Mouse (Mus musculus) thymus, adult 18-20 months (tissue): ENCODE data around the gene Tjp3.

Source experiments
- DNase-seq, 2 experiments: peaks; one replicate each; pipeline ENCODE4 v3.0.0; 2022; ENCODE audit warnings: mixed read lengths in 2 of 2

Gene Tjp3

DNA sequence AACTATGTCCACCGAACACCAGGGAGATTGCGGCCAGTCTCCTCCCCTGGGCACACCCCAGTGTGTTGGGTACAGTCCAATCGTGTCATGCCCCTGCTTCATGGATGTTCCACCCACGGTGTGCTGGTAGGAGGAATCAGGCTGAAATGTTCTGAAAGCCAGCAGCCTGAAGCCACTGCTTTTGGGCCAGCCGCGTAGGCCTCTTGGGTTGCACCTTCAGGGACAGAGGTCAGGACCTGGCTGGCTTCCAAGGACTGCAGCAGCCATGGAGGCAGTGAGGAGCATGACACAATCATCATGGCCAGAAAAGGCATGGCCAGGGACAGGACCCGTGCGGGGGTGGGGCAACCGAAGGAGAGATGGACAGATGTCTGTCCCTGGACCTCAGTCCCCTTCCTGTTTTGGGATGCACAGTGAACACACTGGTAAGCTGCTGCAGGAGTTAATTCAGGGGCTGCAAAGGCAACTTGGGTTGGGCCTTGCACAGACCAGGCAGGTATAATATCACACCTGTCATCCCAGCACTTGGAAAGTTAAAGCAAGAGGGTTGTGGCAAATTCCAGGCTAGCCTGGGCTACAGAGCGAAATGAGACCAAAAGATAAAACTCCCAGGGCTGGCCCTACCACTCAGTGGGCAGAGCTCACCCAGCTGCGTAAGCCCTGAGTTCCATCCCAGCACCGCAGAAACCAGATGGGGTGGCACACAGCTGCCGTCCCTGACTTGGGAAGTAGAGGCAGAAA, 27.4 kb upstream of the Tjp3 start:
- DNase-seq = no peak

DNA sequence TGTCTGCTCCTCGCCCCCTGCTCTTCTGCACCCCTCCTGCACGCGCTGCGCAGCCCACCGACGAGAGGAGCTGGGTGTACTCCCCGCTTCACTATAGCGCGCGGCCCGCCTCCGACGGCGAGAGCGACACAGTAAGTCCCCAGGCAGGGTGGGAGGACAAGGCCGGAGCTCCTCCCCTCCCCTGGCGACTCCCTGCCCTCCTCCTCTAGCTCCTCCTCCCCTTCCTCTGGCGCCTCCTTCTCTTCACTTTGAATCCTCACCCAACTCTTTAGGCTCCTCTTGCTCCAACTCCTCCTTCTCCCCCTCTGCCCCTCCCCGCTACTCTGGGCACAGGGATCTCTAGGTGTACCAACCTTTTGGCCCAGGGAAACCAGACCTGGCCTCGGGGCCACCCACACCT, 25.9 kb upstream of the Tjp3 start:
- DNase-seq = peak in 1 of 2 experiments; percentile 50

DNA sequence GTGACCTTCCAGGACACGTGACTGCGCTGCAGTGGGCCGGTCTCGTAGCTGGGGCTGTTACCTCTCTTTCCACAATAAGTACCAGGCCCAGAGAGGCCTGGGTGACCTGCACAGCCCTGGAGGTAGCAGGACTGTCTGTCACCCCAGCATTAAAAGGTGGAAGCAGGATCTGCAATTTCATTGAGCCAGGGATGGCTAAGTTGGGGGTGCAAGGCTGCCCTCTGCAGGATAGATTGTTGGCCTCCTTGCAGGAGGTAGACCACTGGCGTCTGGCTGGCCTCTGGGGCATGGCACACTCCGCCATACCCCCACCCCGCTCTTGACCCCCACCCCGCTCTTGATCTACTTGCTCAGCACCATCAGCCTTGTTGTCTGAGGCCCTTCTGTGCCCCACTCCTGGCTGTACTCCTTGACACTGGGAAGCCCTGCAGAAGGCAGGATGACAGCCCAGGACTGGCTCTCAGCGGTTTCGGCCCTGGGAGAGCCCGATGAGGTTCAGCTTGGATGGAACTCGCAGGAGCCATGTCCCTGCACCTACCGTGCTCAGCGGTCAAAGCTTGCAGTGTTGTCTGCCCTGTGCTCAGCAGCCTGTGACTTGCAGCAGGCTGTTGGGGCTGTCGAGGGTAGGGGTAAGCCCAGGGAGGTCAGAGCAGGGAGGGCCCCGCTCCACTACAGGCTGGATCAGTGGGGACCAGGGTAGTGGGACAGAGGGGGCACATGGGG, 25.1 kb upstream of the Tjp3 start:
- DNase-seq = no peak

DNA sequence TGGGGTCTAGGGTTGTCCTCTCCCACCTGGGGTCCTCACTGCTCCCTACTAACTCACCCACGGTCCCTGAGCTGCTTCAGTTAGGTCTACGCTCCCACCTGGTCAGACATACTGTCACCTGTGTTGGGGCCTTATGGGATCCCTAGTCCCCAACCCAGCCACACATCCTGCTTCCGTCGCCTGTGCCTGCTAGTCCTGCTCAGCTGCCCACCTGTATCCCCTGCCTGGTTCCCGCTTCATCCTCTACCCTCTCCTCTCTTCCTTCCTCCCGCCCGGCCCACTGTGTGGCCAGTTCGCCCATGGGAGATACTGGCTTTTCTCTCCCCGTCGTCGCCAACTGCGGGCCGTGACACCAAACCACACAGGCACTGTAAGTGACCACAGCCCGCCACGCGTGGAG, 24.2 kb upstream of the Tjp3 start:
- DNase-seq = no peak

DNA sequence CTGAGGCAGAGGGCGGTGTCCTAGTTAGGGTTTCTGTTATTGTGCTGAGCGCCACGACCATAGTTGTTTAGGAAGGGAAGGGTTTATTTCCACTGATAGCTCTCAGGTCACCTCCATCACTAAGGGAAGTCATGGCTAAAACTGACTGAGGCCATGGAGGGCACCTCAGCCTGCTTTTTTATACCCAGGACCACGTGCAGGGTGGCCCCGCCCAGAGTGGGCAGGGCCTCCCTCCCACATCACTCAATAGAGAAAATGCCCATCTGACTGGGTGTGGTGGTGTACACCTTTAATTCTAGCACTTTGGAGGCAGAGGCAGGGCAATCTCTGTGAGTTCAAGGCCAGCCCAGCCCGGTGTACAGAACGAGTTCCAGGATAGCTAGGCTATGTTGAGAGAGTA, 22.8 kb upstream of the Tjp3 start:
- DNase-seq = no peak

DNA sequence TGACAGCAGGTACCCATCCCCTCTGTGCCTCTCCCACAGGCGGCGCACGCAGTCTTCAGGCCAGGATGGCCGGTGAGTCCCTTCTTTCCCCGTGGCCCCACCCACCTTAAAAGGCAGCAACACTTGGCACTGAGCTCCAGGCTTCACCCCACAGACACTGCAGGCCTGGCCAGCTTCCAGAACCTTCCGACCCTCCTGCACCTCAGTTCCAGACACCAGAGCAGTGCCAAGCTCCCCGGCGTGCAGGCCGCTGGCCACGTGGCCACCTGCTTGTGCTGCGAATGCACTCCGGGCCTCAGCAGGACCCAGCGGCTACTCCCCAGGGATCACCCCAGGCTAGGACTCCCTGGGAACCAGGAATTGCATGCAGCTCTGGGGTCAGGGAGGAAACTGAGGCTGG, 22.2 kb upstream of the Tjp3 start:
- DNase-seq = no peak

DNA sequence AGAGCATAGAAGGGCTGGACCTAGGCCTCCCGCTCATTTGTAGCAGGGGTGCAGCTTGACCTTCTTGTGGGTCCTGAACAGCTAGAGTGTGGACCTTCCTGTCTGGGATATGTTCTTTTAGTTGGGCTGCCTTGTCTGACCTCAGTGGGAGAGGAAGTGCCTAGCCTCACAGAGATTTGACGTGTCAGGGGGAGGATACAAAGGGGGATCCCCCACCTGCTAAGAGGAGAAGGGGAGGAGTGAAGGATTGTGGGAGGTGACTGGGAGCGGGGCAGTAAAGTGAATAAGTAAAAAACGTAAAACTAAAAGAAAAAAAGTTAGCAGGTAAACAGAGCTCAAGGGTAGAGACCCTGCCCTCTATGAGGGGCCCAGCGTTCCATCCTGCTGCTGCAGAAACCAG, 18.2 kb upstream of the Tjp3 start:
- DNase-seq = no peak

DNA sequence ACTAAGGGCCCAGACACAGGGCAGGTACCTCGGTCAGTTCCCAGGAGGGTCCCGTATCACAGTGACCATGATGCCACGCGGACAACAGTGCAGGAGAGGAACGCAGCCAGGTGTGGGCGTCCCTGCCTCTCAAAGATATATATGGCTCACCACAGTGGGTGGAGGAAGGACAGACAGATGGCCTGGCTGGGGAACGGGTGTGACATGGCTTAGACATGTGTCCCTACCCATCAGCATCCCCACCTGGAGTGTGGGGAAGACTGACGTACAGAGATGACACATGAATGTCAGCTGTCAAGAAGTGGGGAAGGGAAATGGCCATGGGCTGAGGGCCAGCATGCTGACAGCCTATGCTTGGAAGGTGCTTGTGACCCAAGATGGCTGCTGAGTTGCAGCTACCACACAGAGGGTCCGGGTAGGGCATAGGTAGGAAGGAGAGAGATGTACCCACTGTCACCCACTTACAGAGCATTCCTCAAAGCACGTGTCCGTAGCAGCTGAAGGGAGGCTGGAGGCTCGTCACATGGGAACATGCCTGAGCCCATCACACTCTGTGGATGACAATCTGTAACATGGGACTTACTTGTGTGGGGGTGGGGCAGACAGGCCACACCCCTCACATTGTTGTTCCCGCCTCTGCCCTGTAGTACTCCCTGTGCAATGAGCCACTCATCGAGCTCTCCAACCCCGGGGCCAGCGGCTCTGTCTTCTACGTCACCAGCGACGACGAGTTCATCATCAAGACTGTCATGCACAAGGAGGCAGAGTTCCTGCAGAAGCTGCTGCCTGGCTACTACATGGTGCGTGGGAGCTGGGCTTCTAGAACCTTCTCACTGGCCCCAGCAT, 15.7 kb upstream of the Tjp3 start:
- DNase-seq = no peak

DNA sequence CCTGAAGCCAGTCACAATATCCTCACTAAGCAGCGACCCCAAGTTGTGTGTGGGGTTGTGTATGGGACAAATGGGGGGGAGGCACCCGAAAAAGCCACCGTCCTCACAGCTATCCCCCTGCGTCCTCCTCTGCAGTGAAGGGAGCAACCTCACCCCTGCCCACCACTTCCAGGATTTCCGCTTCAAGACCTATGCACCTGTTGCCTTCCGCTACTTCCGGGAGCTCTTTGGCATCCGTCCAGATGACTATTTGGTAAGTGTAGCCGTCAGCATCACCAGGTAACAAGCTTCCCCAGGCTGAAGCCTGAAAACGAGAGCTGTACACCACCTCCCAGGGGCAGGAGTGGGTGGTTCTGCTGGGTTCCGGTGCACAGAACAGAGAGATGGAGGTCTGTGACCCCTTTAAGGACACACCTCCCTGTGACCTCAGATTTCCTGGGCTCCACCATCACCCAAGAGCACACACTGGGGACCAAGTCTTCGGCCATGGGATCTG, 14.8 kb upstream of the Tjp3 start:
- no peak for DNase-seq

DNA sequence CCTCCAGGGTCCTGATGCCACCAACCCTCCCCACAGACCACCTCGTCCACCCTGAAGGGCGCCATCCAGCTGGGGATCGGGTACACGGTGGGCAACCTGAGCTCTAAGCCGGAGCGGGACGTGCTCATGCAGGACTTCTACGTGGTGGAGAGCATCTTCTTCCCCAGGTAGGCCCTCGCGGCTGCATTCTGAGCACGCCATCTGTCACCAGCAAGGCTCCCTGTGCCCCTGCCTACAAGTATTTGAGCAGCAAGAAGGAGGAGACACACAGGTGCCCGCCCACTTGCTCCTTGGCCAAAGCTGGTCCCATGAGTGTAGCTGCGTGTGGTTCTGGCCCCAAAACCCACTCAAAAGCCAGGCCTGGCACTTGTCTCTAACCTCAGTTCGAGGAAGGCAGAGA, 14.3 kb upstream of the Tjp3 start:
- no peak for DNase-seq

DNA sequence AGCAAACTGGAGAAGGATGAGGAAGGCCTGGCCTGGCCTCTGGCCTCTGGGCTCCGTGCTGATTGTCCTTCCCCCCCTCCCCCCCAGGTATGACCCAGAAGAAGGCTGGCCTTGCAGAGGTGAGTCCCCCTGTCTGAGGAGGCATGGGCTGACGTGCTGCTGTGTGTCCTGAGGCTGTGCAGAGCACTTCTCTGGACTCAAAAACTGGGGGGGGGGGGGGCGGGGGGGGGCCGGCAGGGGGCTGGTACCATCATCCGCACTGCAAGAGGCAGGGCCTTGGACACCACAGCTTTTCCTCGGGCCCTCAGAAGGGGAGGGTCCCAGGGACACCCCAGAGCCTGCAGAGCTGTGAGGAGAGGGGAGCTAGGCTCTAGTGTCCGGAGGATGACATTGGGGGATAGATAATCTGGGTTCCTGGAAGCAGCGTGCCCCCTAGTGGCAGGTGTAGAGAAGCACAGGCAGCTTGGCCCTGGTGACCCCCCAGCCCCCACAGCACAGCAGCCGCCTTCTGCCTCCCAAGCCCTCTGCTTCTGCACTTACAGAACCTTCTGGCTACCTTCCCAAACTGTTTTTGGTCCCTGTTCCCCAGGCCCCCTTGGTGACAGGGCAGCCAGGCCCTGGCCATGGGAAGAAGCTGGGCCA, 13.3 kb upstream of the Tjp3 start:
- peak; percentile 46 to 60 for DNase-seq

DNA sequence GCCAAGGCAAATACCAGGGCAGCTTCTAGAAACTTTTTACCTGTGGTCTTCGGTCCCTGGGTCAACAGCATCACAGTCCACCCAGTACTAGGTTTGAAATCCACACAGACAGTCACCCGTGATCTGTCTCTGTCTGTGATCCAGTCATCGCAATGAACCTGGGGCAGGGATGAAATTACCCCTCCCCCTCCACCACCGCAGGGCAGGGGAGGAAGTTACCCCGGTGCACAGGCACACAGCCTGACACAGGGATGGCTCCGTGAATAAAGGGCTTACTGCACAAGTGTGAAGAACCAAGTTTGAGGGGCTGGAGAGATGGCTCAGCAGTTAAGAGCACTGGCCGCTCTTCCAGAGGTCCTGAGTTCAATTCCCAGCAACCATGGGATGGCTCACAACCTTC, 12.4 kb upstream of the Tjp3 start:
- peak; percentile 50 to 66 for DNase-seq

DNA sequence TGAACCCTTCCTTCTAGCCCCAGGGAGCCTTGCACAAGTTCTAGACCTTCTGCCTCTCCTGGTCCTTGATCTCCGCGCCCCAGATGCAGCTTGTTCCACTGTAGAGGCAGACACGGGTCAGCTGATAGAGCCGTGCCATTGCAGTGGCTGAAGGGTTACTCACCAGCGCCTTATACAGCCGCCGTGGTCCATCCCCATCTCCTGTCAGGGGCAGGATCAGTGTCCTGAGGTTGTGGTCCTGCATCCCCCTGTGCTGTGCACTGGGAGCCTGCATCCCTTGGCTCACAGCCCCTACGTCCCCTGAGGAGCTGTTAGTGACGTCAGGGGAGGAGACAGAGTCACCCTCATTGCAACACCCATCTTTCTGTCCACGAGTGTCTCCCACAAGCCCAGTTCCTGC, 11.9 kb upstream of the Tjp3 start:
- DNase-seq = no peak

DNA sequence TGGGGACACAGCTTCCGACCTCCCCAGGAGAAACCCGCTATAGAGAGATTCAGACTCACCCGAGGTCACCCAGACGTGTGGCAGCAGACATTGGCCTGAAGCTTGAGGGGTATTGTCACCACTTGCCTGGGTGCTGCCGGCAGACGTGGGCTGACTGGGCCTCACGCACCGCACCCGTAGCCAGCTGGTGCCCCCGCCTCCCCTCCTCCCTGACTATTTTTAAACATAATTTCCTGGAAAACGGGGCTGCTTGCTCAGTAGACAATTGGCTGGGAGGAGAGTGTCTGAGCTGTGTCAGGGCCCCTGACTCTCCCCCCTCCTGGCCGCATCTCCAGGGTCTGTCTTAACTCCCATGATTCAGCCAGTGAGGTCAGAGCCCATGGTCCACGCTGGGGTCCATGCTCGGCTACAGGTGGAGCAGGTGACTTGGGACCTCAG, 11.4 kb upstream of the Tjp3 start:
- DNase-seq = no peak

DNA sequence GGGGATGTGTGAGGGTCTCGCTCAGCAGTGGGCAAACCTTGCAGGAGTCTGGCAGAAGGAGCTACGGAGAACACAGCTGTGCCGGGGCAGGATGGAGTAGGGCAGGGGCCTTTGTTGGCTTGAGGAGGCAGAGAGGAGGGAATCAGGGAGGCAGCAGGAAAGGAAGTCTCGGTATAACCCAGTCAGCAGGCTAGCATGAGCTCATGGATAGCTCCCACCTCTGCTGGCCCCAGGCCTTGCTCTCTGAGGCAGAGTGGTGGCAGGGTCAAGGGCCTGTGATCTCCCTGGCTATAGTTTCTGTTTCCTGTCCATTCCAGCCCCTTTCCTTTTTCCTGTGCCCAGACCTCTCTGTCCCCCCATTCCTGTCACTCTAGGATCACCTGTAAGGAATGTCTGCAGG, 10.9 kb upstream of the Tjp3 start:
- no peak for DNase-seq

DNA sequence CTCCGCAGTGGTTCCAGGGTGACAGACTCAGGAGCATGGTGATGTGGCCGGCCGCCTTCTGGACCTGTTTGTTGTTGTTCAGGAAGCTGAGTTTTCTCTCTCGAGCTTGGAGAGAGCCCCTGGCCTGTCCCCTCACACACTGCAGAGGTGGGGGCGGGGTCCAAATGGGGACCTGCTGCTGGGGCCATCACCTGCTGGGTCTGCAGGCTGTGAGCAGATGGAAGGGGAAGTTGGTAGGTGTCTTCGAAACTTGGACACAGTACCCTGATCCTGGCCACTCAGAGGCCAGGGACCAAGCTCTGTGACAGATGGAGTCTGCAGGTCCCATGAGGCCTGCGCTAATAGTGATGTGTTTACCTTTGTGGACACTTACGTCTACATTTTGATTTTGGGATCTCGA, 9.9 kb upstream of the Tjp3 start:
- no peak for DNase-seq

DNA sequence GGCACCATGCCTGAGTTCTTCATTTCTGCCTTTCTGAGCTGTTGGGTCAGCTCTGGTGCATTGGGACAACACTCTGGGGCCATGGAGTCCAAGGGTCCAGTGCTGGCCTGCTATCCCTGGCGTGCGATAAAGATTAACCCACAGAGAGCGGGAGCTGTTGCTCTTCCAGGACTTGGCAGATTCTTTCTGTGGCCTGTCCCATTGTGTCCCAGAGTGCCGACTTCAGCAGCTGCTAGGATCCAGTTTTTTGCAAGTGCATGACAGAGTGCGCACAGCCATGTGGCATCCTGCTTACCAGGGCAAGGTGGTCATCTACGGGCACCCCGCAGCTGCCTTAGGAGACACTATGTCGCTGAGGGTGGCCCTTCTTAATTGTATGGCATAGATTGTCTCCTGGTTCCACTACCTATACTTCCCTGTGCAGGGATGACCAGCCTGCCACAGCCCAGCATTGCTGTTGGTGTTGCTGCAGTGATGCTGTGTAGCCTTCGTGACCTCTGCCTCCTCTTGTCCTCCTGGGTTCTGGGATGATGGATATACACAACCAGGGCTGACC, 9.0 kb upstream of the Tjp3 start:
- no peak for DNase-seq

DNA sequence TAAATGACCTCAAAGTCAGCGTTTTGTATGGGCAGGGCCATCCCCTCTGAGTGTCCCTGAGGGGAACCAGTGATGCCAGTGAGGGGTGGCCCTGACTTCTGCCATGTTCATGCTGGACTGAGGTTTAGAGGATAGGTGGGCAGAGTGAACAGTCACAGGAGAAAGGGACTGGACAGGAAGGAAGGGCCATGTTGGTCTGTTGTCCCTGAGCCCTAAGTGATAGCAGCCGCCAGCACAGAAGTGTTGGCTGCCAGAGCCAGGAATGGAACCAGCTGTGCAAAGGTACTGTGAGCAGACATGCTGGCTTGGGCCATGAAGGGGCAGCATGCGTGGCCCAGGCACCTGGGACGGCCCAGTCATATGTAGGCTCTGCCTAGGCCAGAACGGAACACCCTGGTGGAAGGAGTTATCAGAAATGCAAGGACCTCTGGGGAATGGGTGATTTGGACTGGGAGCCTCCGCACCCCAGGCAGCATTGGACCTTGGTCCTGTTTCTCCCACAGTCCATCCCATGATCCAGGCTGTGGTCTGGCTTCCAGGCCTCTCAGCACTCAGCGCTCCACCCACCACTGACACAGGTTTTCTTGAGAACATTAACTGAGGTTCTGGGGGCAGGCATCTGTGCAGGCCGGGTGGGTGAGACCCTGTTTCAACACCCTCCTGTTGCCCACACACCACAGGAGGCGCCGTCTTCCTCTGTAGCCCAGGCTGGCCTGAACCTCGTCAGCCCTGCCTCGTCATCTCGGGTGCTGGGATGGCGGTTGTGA, 8.4 kb upstream of the Tjp3 start:
- DNase-seq = no peak

DNA sequence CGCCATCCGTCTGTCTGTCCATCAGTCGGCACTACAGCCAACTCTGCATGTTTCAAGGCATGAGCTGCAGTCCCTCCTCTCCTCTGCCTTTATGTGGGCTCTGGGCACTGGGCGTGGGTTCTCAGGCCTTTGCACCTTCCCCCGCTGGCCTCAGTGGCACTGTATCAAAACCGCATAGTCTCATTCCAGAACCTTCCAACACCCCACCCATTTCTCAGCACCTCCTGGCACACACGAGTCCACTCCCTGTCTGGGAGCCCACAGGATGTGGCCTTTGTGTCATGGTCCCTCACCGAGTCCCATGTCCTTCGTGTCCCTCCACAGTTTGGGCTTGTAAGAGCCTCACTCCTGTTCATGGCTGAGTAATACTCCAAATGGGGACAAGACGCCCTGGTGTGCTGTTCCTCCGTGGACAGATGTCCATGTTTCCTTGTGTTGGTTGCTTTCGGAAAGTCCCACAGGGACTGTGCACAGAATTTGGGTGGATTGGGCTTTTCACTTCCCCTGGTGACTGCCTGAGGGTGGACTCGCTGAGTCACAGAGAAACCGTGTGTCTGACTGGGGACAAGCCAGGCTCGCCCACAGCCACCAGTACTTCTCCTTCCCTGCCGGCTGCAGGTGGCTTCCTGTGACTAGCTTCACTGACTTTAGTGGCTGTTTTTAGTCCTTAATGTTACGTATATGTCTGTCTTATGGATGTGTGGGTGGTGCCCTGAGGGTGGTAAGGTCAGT, 7.2 kb upstream of the Tjp3 start:
- peak; percentile 62 to 73 for DNase-seq

DNA sequence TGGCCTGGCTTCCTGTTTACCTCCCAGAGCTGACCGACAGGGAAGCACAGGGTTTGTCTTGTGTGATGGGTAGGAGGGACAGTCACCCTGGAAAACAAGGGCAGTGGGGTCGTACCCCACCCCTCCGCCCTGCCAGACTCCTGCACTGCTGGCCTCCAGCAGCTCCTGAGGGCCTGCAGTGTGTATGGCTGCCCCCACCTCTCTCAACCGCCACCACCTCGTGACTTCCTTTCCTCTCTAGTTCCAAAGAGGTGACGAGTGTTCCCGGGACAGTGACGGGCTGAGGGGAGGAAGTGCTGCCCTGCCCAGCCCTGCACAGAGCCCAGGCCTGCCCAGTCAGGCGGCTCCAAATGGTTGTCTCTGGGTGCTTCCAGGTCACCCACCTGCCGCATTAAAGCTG, 6.5 kb upstream of the Tjp3 start:
- peak; percentile 73 to 86 for DNase-seq

DNA sequence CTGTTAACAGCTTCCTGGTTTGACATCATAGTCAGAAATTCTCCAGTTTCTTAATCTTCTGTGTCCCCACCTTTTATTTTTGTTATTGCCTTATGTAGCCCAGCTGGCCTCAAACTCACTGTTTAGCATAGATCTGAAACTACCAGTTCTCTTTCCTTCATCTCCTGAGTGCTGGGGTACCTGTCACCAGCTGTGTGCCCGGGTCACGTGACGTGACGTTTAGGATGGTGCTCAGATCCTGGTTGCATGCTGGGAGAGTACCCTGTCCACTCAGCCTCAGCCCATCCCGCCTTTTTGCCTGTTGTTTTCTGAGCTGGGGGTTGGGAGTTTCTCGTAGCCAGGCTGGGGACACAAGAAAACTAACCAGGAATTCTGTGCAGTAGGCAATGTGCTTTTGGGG, 5.9 kb upstream of the Tjp3 start:
- peak; percentile 54 to 74 for DNase-seq
